Mouse (Mus musculus): Measurements from ENCODE around the gene Kcnt1. TPM values are rescaled to one million over a fixed set of nuclear protein-coding genes. Genes with fewer than 3 reads are reported as not detected.

Gene Kcnt1
- polyA plus RNA-seq, 1 experiment: 36.1 TPM

- no peak for DNase-seq
- Histone ChIP-seq H3K36me3 (ENCODE audit: control insufficient read depth, insufficient read depth, low read length) (no peaks in the 10 kb centered on the region), H3K27ac (ENCODE audit: insufficient read depth, low read depth, low read length) (no peak overlapping the region), H3K27me3 (replicated peaks; ENCODE audit: control insufficient read depth, insufficient read depth, low read length) (no peaks in the 10 kb centered on the region), H3K4me1 (ENCODE audit: control insufficient read depth, insufficient read depth, low read length) (no peaks in the 10 kb centered on the region), H3K4me3 (ENCODE audit: insufficient read depth, low read depth, low read length) (no peak overlapping the region)
- no peak for TF ChIP-seq CTCF (conservative IDR thresholded peaks at IDR 0.05; ENCODE audit: insufficient read depth, insufficient read length, low read depth, low read length)
- no peak for TF ChIP-seq POLR2A (IDR thresholded peaks at IDR 0.05; ENCODE audit: low read depth, low read length)
- 68% methylated on average over 5 of the region's 5 CpGs for WGBS
Measured at GRCm38 (mm10) chr2:25853998-25854397, 9.5 kb upstream of the Kcnt1 start.

DNA sequence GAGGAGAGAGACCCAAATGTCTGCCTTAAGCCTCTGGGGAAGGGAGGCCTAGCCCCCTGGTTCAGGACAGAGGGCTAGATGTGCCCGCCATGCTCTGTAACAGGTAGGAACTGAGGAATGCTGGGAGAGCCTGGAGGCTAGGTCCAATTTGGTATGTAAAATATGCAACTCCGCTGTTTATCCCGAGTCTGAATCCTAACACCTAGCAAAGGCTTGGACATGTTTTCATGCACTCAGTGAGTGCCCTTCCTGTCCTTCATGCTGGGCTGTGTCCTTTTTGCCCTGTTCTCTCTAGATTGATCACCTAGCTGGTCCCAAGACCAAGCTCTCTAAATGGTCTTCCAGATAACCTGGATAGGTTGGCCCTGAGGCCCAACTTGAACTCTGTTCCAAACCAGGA, 3.6 kb upstream of the Kcnt1 start:
- no peak for TF ChIP-seq CTCF (conservative IDR thresholded peaks at IDR 0.05; ENCODE audit: insufficient read depth, insufficient read length, low read depth, low read length)
- TF ChIP-seq POLR2A (IDR thresholded peaks at IDR 0.05; ENCODE audit: low read depth, low read length): no peak
- H3K27ac ChIP-seq (ENCODE audit: insufficient read depth, low read depth, low read length): peak overlapping the region; percentile 18; the same call in 1 of the 2 replicates
- H3K4me3 ChIP-seq (ENCODE audit: insufficient read depth, low read depth, low read length): no peak overlapping the region
- H3K27me3 ChIP-seq (replicated peaks; ENCODE audit: control insufficient read depth, insufficient read depth, low read length): no peaks in the 10 kb centered on the region
- WGBS: 66% methylated on average over 3 of the region's 3 CpGs
- H3K4me1 ChIP-seq (ENCODE audit: control insufficient read depth, insufficient read depth, low read length): no peaks in the 10 kb centered on the region; the same call in 1 of the 2 replicates
- DNase-seq: peak; percentile 56
- no peaks in the 10 kb centered on the region for H3K36me3 ChIP-seq (ENCODE audit: control insufficient read depth, insufficient read depth, low read length)

DNA sequence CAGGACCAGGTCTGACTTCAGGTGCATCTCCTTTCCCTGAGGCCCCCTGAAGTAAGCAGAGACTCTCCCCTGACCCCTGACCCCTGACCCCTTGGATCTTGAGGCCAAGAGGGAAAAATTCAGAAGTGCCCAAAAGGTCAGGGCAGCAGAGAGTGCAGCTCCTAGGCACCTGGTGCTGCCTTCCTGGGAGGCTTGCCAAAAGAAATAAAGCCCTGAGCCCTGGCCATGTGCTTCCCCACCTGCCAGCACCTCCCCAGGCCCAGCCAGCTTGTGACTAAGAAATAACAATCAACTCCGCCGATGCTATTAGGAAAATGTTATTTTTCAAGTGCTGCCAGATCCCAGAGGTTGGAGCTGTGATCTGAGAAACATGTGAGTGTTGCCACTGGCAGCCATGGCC, 1.5 kb upstream of the Kcnt1 start:
- TF ChIP-seq POLR2A (IDR thresholded peaks at IDR 0.05; ENCODE audit: low read depth, low read length) (no peak), CTCF (conservative IDR thresholded peaks at IDR 0.05; ENCODE audit: insufficient read depth, insufficient read length, low read depth, low read length) (no peak)
- H3K36me3 ChIP-seq (ENCODE audit: control insufficient read depth, insufficient read depth, low read length): no peaks in the 10 kb centered on the region
- WGBS: 48% methylated on average over 2 of the region's 2 CpGs
- no peaks in the 10 kb centered on the region for H3K27me3 ChIP-seq (replicated peaks; ENCODE audit: control insufficient read depth, insufficient read depth, low read length)
- no peaks in the 10 kb centered on the region; the same call in 1 of the 2 replicates for H3K4me1 ChIP-seq (ENCODE audit: control insufficient read depth, insufficient read depth, low read length)
- DNase-seq: peak; percentile 63
- peak overlapping the region; percentile 37; the same call in 1 of the 2 replicates for H3K27ac ChIP-seq (ENCODE audit: insufficient read depth, low read depth, low read length)
- no peak overlapping the region for H3K4me3 ChIP-seq (ENCODE audit: insufficient read depth, low read depth, low read length)

DNA sequence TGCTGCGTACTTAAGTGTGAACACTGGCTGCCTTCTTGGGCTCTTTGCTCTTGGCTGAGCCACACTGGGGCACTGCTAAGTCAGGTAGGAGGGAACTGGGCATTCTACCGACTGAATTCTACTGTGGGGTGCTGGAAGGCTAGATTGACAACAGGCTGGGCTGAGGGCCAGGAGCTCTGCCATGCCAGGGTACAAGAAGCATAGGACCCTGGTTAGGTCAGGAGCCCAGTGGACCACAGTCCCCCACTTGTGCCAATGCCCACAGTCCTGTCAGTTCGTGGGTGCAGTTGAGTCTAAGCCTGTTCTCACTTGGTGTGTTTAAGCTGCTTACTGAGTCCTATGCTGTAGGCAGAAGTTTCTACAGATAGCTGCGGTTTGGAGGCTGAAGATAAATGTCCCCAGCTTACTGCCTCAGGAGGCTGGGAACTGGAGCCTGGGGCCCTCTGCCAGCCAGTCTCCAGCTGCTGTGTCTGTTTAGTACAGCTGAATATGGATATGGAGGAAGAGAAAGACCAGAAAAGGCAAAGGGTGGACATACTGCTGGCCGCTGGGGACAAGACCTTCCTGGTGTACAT, 751 bp upstream of the Kcnt1 start:
- TF ChIP-seq CTCF (conservative IDR thresholded peaks at IDR 0.05; ENCODE audit: insufficient read depth, insufficient read length, low read depth, low read length) (no peak), POLR2A (IDR thresholded peaks at IDR 0.05; ENCODE audit: low read depth, low read length) (no peak)
- peak; percentile 7 for DNase-seq
- 59% methylated on average over 5 of the region's 5 CpGs for WGBS
- Histone ChIP-seq H3K36me3 (ENCODE audit: control insufficient read depth, insufficient read depth, low read length) (no peaks in the 10 kb centered on the region), H3K4me1 (ENCODE audit: control insufficient read depth, insufficient read depth, low read length) (no peaks in the 10 kb centered on the region; the same call in 1 of the 2 replicates), H3K4me3 (ENCODE audit: insufficient read depth, low read depth, low read length) (no peak overlapping the region), H3K27ac (ENCODE audit: insufficient read depth, low read depth, low read length) (peak overlapping the region; percentile 37; the same call in 1 of the 2 replicates), H3K27me3 (replicated peaks; ENCODE audit: control insufficient read depth, insufficient read depth, low read length) (no peaks in the 10 kb centered on the region)

DNA sequence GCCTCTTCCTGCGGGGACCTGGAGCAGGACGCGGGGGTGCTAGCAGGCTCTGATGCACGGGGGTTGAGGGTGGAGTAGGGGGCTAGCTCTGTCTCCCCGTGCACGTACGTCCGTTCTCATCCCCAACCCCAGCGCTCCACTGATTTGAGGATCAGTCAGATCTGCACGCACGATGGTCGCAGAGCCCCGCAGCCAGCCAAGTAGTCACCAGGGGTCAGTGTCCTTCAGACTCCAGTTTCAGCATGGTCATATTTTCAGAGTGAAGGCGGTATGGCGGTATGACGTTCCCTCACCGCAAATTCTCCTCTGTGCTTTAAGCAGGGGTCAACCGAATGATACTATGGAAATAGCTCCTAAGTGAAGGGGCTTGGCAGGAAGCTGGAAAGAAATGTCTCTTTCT, 696 bp downstream of the Kcnt1 start:
- WGBS: 3% methylated on average over 18 of the region's 18 CpGs
- Histone ChIP-seq H3K4me3 (ENCODE audit: insufficient read depth, low read depth, low read length) (peak overlapping the region; percentile 28; the same call in 1 of the 2 replicates), H3K36me3 (ENCODE audit: control insufficient read depth, insufficient read depth, low read length) (no peaks in the 10 kb centered on the region), H3K27ac (ENCODE audit: insufficient read depth, low read depth, low read length) (no peak overlapping the region; the same call in 1 of the 2 replicates), H3K27me3 (replicated peaks; ENCODE audit: control insufficient read depth, insufficient read depth, low read length) (no peaks in the 10 kb centered on the region), H3K4me1 (ENCODE audit: control insufficient read depth, insufficient read depth, low read length) (no peaks in the 10 kb centered on the region; the same call in 1 of the 2 replicates)
- DNase-seq: no peak
- no peak for TF ChIP-seq POLR2A (IDR thresholded peaks at IDR 0.05; ENCODE audit: low read depth, low read length)

DNA sequence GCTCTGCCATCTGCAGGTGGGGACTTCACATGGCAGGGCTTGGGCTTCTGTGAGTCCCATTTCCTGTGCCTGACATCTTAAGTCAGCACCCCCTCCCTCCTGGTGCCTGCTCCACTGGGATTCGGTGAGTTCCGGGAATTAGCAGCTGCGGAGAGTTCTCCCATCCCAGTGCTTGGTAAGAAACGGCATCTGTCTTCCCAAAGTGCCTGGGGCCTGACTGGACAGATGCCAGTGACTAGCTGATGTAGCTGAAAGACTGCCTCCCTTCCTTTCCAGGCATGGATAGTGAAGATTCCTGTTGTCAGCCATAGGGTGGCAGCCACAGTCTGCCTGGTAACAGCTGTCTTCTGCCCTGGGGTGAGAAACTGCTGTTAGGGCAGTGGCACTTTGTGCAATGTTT, 1.9 kb downstream of the Kcnt1 start:
- no peaks in the 10 kb centered on the region for H3K27me3 ChIP-seq (replicated peaks; ENCODE audit: control insufficient read depth, insufficient read depth, low read length)
- H3K4me3 ChIP-seq (ENCODE audit: insufficient read depth, low read depth, low read length): no peak overlapping the region
- DNase-seq: no peak
- no peak overlapping the region for H3K27ac ChIP-seq (ENCODE audit: insufficient read depth, low read depth, low read length)
- TF ChIP-seq CTCF (conservative IDR thresholded peaks at IDR 0.05; ENCODE audit: insufficient read depth, insufficient read length, low read depth, low read length) (no peak), POLR2A (IDR thresholded peaks at IDR 0.05; ENCODE audit: low read depth, low read length) (no peak)
- H3K36me3 ChIP-seq (ENCODE audit: control insufficient read depth, insufficient read depth, low read length): no peaks in the 10 kb centered on the region
- 12% methylated on average over 4 of the region's 4 CpGs for WGBS
- H3K4me1 ChIP-seq (ENCODE audit: control insufficient read depth, insufficient read depth, low read length): no peaks in the 10 kb centered on the region; the same call in 1 of the 2 replicates

DNA sequence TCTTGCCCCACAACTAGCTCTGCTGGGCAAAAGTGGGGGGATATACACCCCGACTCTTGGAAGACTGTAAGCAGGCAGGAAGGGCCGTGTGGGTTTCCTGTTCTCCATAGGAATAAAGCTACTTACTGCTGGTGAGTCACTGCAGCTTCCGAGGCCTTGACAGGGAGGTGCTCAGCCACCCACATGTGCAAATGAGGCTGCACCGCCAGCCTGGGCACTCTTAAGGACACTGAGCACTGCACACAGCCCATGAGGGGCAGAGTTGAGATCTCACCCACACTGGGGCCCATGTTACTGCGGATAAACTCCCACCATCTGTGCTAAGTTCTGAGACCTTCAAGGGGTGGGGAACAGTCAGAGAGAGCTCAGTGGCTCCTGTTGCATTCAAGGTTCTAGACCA, 3.1 kb downstream of the Kcnt1 start:
- Histone ChIP-seq H3K36me3 (ENCODE audit: control insufficient read depth, insufficient read depth, low read length) (no peaks in the 10 kb centered on the region), H3K4me1 (ENCODE audit: control insufficient read depth, insufficient read depth, low read length) (no peaks in the 10 kb centered on the region; the same call in 1 of the 2 replicates), H3K27me3 (replicated peaks; ENCODE audit: control insufficient read depth, insufficient read depth, low read length) (no peaks in the 10 kb centered on the region), H3K27ac (ENCODE audit: insufficient read depth, low read depth, low read length) (no peak overlapping the region), H3K4me3 (ENCODE audit: insufficient read depth, low read depth, low read length) (no peak overlapping the region)
- WGBS: 60% methylated on average over 5 of the region's 5 CpGs
- TF ChIP-seq CTCF (conservative IDR thresholded peaks at IDR 0.05; ENCODE audit: insufficient read depth, insufficient read length, low read depth, low read length): no peak
- no peak for TF ChIP-seq POLR2A (IDR thresholded peaks at IDR 0.05; ENCODE audit: low read depth, low read length)
- DNase-seq: no peak

Measured in kidney, adult 2 months (tissue).